Mouse (Mus musculus) mouse trophoblast stem cell (cell line): ENCODE data around the gene Tomm20l.
"Not testable (repeated sequence)": the region's sequence is repeated elsewhere in the genome, so short reads cannot be mapped to it uniquely, and the experiment has no call there.

Experiments
- in situ Hi-C, 2 experiments: fragments of 300-500 bp; cut with MseI, MboI; formaldehyde crosslinking; loops; 2 replicates in 1 of 2; 3 replicates in 1 of 2; pipeline ENCODE4 v1.15.1; 2025

Gene Tomm20l

GRCm38 (mm10) chr12:71111331-71111730, at the start of gene Tomm20l:
Tomm20l (plus strand) TSS chr12:71111428.
- in situ Hi-C loops, result no loop called here

GRCm38 (mm10) chr12:71069846-71070245, 41.4 kb upstream of the Tomm20l start:
- in situ Hi-C loops, result no loop called here

- in situ Hi-C loops, result no loop called here
Measured at GRCm38 (mm10) chr12:71072048-71072447, 39.2 kb upstream of the Tomm20l start.

- in situ Hi-C loops, result no loop called here
Measured at GRCm38 (mm10) chr12:71073113-71073730, 38.0 kb upstream of the Tomm20l start.

- in situ Hi-C loops, result no loop called here
Measured at GRCm38 (mm10) chr12:71086331-71086730, 24.9 kb upstream of the Tomm20l start.

GRCm38 (mm10) chr12:71104275-71104674, 7.0 kb upstream of the Tomm20l start:
- in situ Hi-C loops, result not testable (repeated sequence)

- in situ Hi-C loops, result no loop called here
Measured at GRCm38 (mm10) chr12:71107216-71107771, 3.9 kb upstream of the Tomm20l start.

GRCm38 (mm10) chr12:71113074-71113473, 1.8 kb downstream of the Tomm20l start:
- in situ Hi-C loops, result no loop called here

GRCm38 (mm10) chr12:71113675-71114288, 2.6 kb downstream of the Tomm20l start:
- in situ Hi-C loops, result no loop called here

GRCm38 (mm10) chr12:71116411-71116810, 5.2 kb downstream of the Tomm20l start:
- in situ Hi-C loops, result no loop called here

- in situ Hi-C loops, result no loop called here
Measured at GRCm38 (mm10) chr12:71122731-71123130, 11.5 kb downstream of the Tomm20l start.

GRCm38 (mm10) chr12:71123286-71123685, 12.1 kb downstream of the Tomm20l start:
- in situ Hi-C loops, result no loop called here

GRCm38 (mm10) chr12:71135581-71135980, 24.4 kb downstream of the Tomm20l start:
- in situ Hi-C loops, result no loop called here

GRCm38 (mm10) chr12:71136130-71136973, 25.1 kb downstream of the Tomm20l start, which contains the start of the genes Timm9 and 2700049A03Rik:
Timm9 (minus strand) TSS chr12:71136684.
2700049A03Rik (plus strand) TSS chr12:71136848.
- in situ Hi-C loops, result no loop called here

- in situ Hi-C loops, result no loop called here
Measured at GRCm38 (mm10) chr12:71136974-71137491, 25.8 kb downstream of the Tomm20l start.

- in situ Hi-C loops, result no loop called here
Measured at GRCm38 (mm10) chr12:71137686-71138085, 26.5 kb downstream of the Tomm20l start.

- in situ Hi-C loops, result no loop called here
Measured at GRCm38 (mm10) chr12:71139258-71139828, 28.1 kb downstream of the Tomm20l start.

- in situ Hi-C loops, result no loop called here
Measured at GRCm38 (mm10) chr12:71141189-71141588, 30.0 kb downstream of the Tomm20l start.

- in situ Hi-C loops, result no loop called here
Measured at GRCm38 (mm10) chr12:71147641-71148040, 36.4 kb downstream of the Tomm20l start.

GRCm38 (mm10) chr12:71148801-71149200, 37.6 kb downstream of the Tomm20l start:
- in situ Hi-C loops, result no loop called here

GRCm38 (mm10) chr12:71149456-71149855, 38.2 kb downstream of the Tomm20l start:
- in situ Hi-C loops, result no loop called here
